Mouse (Mus musculus) left cerebral cortex, adult 18-20 months (tissue): Measurements from ENCODE around the gene Sars. TPM values are rescaled to one million over a fixed set of nuclear protein-coding genes. Genes with fewer than 3 reads are reported as not detected.
A peak's percentile ranks its signal among the peaks of the same experiment; 100 is the strongest.

Experiments
- DNase-seq, 2 experiments: peaks; one replicate each; pipeline ENCODE4 v3.0.0; 2021 to 2022; ENCODE audit warnings: low spot score in 2 of 2, mixed read lengths in 1 of 2
- total RNA-seq, 2 experiments: library from RNA; stranded (reverse); gene quantifications; 2 replicates each; pipeline ENCODE4 v1.2.3; 2021

The Sars gene
- total RNA-seq, 2 experiments from 2014 or later: 244 to 258 TPM

DNA sequence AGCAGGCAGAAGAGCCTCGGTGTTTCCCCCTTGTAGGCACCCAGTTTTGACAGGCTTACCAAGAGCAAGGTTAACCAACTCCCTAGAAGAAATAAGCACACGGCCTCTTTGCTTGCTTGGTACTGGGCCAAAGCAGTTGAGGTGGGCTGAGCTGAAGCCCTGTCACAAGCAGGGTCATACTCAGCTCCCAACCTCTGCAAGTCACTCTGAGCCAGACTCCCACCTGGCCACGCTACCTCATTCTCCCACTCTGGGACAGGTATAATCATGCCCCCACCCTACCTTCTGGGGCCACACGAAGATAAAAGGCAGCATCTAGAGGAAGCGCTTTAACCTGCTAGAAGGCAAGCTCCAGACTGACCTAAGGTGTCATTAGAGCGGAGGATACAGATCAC lies 19.4 kb downstream of the Sars start:
- no peak for DNase-seq

DNA sequence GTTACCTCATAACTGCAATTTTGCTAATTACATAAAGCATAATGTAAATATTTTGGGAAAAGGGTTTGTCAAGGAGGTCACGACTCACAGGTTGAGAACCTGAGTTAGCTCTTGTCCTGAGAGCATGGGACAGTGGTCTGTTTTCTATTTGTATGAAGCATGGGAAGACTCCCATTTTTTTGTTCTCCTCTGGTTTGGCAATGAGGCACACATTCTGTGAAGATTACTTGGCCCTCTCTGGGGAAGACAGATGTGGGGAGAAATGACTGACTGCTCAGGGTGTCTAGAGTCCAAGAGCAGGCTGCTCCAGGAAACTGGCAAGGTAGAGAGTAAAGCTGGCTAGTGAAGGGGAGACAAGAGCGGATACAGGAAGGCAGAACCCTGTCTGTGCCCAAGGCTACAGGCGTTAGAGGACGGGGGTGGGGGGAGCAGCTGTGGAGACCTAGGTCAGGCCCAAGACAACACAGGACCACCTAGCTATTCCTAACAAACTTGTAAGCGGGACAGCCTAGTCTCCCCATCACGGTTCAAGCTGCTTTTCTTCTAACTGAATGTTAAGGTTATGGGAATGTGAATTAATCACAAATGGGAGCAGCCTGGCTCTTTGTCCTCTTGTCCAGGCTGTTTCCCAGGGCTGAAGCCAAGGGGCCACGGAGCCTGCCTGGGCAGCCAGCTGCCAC lies 19.9 kb downstream of the Sars start:
- no peak for DNase-seq

DNA sequence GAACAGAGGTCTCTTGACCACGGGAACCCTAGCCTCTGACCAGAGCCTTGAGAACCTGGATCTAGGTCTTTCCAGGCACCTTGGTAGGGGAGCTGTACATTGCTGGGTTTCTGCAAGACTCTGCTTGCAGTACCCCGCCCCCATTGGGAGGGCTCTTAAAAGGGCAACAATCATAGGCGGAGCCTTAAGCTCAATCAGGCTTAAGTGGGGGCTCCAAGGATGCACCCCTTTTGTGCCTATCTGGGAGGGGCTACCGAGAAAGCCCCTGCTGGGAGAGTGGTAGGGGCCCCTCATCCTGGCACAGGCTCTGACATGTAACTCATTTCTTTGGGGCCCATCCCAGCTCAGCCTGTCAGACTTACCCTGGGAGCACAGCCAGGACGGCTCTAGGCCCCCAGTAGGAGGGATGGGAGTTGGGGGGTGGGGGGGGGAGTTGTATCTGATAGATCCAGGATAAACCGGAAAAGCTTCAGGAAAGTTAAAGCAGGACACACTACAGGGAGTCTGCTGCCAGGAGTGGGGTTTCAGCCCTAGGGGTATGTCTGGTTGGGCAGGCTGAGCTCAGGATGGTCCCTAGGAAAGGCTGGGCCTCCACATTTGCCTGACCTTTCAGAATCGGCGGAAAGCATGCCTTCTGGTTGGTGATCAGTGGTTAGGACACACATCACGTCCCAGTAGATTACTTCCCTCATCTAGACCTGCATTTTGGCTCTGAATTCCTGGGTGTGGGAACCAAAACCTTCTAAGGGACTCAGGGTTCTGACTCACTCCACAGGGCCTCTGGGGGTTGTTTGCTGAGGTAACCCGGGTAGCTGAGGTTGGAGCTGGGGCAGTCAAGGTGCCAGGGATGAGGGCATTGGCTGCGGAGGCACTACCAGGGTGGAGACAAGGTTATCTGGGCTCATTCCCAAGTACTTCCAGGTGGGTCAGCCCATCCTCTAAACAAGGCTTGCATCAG lies 20.9 kb downstream of the Sars start:
- peak; percentile 59 to 60 for DNase-seq

DNA sequence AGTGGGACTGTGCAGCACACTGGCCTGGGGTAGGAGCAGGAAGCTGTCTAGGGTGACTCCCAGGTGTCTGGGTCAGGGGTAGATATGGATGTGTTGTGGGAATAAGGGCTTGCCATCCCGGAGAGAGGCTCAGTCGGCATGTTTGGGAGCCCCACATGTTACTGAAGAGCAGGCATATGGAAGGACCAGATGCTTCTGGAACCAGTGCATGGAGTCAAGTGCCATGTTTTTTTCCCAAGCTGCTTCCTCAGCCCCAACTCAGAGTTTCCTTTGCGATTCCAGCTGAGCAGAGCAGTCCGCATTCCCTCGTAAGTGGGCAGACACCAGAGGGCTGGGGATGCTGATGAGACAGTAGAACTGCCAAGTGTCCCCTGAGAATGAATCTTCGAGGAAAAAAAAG lies 22.0 kb downstream of the Sars start:
- DNase-seq: no peak

DNA sequence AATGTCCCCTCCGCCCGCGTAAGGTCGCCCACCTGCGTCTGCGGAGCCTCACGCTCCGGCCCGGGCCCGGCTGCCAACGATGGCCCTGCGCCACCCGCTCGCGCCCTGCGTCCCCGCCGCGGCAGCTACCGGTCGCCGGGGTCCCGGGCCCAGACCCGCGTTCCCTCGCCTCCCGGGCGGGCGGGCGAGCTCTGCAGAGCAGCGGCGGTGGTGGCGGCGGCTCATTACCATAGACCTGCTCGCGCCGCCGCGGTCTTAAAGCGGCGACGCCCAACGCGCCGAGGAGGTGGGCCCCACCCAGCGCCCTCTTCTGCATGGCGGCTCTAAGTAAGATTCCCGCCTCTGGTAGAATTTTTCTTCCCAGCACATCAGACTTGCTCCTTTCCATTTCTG lies 29.2 kb downstream of the Sars start:
- peak; percentile 80 to 90 for DNase-seq

DNA sequence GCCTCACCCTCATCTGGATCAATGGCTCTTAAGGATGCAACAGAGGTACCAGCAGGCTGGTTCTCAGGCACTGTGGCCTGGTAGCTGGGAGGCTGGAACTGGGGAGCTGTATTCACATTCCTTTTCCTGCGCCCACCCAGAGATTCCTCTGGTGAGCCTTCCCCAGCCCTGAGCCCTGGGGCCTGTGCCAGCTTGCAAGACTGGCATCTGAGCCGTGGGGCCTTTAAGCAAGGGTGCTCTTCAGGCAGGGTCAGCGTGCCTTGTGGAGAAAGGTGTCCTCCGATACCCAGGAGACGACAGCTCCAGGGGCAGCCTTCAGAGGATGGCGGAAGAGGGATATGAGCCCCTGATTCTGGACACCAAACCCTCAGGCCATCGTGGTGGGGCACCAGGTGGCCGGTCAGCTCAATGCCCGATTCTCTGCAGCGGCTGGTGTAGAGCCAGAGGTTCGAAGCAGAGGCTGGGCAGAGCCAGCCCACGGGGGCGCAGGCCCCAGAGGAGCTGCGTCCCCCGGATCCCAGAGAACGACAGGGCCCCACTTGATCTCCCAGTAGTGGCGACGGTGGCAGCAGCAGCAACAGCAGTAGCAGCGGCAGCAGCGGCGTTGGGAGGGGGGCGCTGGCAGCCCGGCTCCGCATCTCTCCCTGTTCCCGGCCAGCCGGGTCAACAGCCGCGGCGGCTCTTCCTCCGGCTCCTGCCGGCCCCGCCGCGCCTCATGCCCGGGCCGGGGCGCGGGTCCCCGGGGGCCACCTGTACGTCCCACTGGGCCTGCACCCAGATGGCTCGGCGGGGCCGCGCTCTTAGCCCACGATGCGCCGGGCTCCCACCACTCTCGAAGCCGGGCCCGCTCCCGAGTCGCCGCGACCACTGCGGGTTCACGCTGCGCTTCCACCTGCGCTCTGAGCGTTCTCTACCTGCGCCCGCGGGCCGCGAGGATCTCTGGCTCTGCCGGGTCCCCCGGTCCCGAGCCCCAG lies 29.9 kb downstream of the Sars start, which contains the start of gene Celsr2:
TSS of gene Celsr2 (minus strand) at position 696 of the 974 bp plus-strand sequence.
- peak in 1 of 2 experiments; percentile 60 for DNase-seq

DNA sequence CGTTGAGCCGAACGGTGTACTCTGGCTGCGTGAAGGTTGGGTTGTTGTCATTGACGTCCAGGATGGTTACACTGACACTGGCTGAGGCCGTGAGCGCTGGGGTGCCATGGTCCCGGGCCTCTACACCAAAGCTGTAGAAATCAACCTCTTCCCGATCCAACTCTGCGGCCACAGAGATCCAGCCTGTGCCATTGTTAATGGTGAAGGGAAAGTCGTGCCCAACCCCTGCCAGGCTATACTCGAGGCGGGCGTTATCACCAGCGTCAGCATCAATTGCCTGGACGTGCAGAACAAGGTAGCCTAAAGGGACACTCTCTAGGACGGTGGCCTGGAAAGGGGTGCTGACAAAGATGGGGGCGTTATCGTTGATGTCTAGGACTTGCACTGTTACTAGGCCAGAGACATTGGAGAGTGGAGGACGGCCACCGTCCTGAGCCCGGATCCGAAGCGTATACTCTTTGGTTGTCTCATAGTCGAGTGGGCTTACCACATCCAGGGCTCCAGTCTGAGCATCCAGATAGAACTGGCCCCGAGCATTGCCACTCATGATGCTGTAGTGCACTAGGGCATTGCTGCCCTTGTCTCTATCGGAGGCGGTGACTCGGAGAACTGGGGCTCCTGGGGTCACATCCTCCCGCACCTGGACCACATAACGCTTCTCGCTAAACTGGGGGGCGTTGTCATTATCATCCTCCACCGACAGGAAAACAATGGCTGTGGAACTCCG lies 31.2 kb downstream of the Sars start:
- DNase-seq: no peak

DNA sequence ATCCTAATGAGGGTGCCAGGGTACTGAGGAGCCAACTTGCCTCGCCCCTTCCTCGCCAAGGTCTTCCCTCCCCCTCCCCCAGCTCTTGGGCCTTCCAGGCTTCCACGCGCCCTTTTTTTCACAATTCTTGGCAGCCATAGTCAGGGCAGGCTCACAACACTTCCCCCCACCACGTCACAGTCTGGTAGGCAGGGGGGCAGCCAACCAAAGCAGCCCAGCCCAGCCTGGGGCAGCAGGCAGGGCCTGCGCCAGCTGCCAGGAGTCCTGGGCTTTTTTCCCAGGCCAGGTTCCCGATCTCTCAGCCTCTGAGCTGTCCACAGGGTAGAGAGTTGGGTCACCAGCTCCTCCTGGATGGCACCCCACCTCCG lies 33.3 kb downstream of the Sars start:
- DNase-seq: peak in 1 of 2 experiments; percentile 41

DNA sequence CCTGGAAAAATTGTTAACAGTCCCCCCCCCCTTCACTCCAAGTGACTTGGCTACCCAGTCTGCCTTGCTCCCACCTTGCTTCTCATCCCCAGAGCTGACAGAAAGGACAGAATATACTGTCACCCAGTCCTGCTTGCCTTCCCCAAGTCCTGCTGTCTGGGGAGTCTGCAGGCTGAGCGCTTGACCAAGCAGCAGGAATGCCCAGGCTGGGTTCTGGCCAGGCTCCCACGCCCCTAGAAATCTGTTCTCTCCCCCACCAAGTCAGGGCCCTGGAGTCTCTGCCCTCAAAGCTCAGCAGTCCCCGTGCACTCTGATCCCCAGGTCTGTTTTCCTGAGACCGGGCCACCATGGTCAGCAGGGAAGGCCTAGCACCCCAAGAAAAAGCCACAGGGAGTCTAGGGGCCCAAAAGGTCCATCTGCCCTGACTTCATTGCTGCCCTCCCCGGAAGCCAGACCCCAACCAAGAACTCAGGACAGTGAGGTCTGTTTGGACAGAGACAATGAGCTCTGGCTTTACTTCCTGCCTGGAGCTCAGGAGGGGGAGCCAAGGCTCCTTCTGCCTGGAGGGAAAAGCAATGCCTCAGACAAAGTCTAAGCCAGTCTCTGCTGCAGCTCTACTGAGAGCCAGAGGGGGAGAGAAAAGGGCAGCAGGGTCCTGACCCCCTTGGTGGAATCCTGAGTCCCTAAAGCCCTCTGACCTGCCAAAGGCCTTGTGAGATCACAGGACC lies 33.8 kb downstream of the Sars start:
- DNase-seq: no peak

DNA sequence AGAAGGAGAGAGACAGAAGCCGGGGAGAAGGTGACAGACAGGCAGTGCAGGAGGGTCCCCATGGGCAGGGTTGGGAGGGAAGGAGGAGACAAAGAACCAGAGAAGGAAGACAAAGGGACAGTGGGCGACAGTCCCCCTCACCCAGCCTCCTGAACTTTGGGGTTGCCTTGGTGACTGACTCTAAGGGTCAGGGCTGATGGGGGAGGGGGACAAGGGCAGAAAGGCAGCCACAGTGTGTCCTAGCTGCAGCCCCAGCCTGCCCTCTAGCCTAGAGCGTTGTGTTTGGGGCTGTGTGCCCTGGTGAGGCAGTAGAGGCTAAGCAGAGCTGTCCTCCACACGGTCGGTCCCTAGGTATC lies 34.7 kb downstream of the Sars start:
- no peak for DNase-seq

DNA sequence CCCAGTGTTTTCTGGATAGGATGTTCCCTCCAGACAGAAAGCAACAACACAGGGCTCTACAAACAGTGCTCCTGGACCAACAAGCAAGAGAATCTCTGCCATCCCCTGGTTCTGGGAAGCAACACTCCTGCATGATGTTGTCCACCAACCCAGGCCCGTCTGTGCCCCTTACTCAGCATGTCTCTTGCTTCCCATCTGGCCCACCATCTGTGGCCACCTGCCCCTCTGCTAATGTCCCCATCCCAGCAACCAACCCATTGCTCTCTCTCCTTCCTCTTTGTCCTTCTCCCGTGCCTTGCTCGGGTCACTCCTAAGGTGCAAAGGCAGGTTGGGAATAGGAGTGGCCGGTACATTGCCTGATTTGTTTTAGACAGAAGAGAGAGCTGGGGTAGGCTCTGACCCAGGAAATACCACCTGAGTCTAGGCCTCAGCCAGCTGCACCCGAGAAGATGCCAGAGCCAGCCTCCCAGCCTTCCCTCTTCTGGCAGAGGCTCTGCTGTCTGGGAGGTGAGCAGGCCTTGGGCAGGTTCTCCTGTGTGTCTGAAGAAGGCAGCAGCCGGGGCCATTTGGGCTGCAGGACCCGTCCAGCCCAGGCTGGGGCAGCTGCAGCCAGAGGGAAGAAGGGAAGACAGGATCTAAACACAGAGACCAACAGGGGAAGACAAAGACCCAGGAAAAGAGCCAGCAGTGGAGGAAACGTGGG lies 35.2 kb downstream of the Sars start:
- DNase-seq: no peak

DNA sequence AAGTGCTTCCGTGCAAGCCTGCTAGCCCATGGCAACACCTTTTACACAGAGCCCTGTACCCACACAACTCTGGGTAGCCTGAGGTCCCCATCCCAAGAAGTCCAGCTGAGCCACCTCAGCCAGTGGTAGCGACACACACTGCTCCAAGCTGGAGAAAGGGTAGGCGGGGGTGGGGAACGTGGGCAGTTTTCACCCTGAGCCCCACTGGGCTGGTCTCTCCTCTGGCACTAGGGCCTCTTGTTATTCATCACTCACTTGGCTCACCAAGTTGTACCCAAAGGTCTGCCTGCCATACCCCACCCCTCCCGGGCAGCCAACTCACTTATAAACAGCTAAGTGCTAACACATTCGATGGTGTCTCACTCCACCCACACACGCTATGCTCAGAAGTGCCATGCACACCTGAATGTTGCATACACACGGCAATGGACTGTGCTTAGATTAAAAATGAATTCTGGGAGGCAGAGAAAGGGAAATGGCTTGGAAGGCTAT lies 36.4 kb downstream of the Sars start:
- no peak for DNase-seq

DNA sequence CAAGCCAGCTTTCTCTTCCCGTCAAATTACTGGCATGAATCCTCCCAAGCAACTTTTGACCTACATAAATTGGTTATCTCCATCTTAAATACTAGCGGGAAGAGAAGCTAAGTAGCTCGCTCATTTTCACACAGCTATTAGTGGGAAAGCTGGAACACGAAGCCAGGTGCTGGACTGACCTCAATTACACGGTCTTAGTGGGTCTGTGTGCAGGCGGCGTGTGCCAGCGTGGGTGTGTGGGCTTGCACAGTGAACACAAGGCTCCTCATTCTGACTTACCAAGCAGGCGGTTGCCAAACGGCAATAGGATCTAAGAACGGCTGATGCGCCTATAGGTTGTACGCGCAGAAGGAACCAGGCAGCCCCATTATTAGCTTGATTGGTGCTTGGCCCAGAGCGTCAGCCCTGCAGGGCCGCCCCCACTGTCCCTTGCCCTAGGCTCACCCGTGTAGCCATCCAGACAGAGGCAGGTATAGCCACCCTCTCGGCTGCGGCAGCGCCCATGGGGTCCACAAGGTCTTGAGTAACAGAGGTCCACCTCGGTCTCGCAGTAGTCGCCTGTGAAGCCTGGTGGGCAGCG lies 38.6 kb downstream of the Sars start:
- peak; percentile 52 to 70 for DNase-seq

DNA sequence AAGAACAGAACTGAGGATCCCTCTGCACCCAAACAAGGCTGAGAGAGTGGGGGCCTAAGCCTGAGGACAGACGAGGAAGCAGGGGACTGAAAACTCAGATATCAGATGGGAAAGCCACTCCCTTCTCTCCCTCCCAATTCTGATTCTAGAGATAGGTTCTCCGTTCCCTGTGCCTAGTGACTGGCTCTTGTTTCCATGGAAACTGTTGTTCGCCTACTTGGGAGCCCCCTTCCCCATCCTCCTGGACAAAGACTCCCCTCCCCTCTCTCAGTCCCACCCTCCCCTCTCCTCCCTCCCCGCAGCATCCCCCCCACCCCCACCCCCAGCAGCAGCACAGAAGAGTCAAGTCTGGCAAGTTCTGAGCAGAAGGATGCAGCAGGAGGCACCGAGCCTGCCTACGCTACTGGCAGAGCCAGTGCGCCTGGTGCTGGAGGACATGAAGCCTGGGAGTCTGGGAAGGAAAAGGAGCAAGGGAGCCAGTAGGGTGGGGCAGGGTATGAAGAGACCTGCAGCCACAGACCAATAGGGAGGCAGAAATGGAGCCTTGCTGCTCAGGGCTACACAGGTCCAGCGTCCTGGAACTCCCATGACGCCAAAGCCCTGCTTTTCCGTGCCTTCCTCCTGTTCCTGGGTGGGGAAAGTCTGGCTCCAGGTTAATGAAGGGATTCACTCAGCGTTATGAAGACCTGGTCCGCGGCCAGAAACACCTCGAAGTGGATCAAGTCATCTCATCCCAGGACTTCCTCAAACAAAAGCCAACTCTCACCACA lies 39.3 kb downstream of the Sars start:
- DNase-seq: peak; percentile 59 to 77

DNA sequence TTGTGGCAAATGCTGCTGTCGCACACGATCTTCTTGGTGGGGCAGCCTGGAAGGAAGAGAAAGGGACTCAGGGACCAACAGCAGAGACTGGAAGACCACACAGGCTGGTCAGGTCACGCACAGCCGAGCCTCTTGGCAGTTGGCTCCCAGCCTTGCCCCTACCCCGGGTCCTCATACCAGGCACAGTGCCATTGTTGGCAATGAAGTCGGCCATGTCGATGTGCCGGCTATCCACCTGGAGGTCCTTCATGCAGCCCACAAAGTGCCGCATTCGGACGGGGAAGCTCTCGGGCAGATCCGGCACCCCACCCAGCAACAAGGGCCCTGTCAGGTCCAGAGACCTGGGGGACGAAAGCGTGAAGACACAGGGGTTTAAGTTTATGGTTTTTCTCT lies 42.5 kb downstream of the Sars start:
- no peak for DNase-seq

DNA sequence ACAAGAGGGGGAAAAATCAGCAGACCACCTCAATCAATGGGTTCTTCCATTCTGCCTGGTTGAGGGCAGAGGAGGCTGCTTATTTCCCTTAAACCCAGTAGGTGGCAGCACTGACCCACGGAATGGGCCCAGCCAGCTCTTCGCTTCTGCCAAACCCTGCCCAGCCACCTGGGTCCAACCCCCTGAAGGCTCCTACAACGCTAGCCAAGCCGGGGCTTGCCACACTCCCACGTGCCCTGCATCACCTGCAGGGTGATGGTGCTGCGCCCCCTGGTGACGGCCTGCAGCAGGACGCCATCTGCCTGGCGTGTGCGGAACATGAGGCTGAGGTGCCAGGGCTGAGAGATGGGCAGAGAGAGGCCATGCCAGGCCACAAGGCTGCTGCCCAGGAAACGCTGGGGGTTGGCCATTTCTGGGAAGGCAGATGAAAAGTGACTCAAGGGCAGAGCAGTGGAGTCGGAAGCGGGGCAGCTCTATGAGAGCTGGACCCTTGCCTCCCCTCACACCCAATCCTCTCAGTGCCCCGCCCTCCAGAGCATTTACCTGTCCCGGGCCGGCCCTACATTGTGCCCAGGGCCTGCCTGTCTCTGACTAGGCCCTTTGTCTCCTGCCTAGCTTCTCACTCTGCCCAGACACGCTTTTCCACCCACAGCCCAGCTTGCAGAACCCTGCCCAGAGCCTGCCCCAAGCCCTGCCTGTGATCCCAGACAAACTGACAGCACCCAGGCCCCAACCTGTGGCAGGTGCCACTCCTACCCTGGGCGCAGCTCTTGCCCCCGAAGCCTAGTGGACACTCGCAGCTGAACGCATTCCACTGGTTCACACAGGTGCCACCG lies 43.1 kb downstream of the Sars start:
- peak; percentile 78 to 79 for DNase-seq

DNA sequence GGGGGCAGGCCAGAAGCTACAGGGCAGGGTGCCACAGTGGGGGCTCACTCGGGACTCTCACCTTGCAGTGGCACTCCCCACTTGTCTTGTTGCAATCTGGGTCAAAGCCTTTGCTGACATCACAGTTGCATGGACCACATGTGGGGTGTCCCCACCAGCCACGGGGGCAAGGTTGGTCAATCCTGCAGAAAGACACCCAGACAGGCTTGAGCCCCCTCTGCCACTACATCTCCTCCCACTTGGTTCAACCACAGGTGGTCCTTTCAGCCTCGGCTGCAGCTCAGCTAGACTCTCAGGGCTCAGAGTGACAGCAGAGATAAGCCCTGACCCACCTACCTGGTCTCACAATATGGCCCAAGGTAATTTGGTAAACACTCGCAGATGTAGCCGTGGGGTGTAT lies 44.6 kb downstream of the Sars start:
- DNase-seq: no peak
